In the genomic region with DNA sequence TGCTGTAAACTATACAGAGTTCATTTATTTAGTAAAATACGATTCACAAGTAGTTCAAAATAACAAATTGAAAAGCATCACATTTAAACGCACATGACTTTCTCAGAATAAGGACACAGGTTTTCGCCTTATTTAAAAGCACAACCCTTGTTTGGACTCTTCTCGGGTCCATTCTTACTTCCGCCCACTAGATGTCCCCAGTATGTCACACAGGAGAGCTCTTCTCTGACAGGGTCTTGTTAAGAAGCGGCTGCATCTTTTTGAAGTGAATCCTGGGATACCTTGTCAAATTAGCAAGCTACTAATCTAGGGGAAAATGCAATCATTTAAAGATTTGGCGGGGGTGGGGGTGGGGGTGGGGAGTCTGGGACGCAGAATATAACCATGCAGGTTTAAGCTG, we compare ENCODE assay signal across 10 mouse cellular contexts.
A peak's percentile ranks its signal among the peaks of the same experiment; 100 is the strongest.
DNase-seq lines count a peak whose midpoint lies in the region; ATAC-seq and TF ChIP-seq lines count a peak whose summit lies in the region.
"Had no signal": no experiment of that assay in that cellular context is flagged by ENCODE, and none has a peak within 500 bp of the region (broad histone marks: within the 10 kb centered on the region; RNA-seq: fewer than 3 reads in every experiment).

No protein-coding gene starts in this region.

- intact Hi-C loops in left cerebral cortex, adult 2 months (cut with DNase I): loop anchor here (10.0 kb wide), 1 partner anchor 1580 kb away; no protein-coding TSS in a partner anchor

- H3K27ac ChIP-seq in left cerebral cortex, adult 2 months: no peak overlapping the region
- H3K27ac ChIP-seq in forebrain, embryonic 13.5 days: no peak overlapping the region
- H3K27ac ChIP-seq in heart, embryonic 10.5 days: no peak overlapping the region
- H3K27ac ChIP-seq: embryonic facial prominence, embryonic 13.5 days; limb, embryonic 13.5 days had no signal

- no peak for DNase-seq in left cerebral cortex, adult 2 months (ENCODE audit: extremely low spot score in 1 of 2, low spot score in 2 of 2)
- no peak for DNase-seq in left cerebral cortex, adult 11 months (ENCODE audit: low spot score)
- peak; percentile 54 for DNase-seq in ZHBTc4 (ENCODE audit: low read depth, low spot score)
- no peak for DNase-seq in left cerebral cortex, adult 18-20 months (ENCODE audit: low spot score in 2 of 2)
- DNase-seq in heart, embryonic 10.5 days (ENCODE audit: low spot score): no peak
- DNase-seq in layer of hippocampus, adult 8-10 months (ENCODE audit: low spot score in 2 of 2): no peak

- no peak overlapping the region for H3K9ac ChIP-seq in forebrain, embryonic 13.5 days
- H3K9ac ChIP-seq: limb, embryonic 13.5 days had no signal

- peaks cover 24% of the 10 kb centered on the region; the same call in 1 of the 2 replicates for H3K27me3 ChIP-seq in forebrain, embryonic 13.5 days
- peaks cover 6% of the 10 kb centered on the region; the same call in 1 of the 2 replicates for H3K27me3 ChIP-seq in heart, embryonic 10.5 days (ENCODE audit: insufficient read depth, poor library complexity, severe bottlenecking)
- H3K27me3 ChIP-seq: limb, embryonic 13.5 days had no signal

- H3K4me2 ChIP-seq in forebrain, embryonic 13.5 days: peak overlapping the region; percentile 40
- H3K4me2 ChIP-seq: limb, embryonic 13.5 days had no signal

- WGBS in forebrain, embryonic 13.5 days: 3% methylated on average over 8 of the region's 8 CpGs
- 10% methylated on average over 8 of the region's 8 CpGs for WGBS in heart, embryonic 10.5 days

- H3K4me1 ChIP-seq in forebrain, embryonic 13.5 days: peaks cover 11% of the 10 kb centered on the region
- H3K4me1 ChIP-seq in heart, embryonic 10.5 days: no peaks in the 10 kb centered on the region

- H3K9me3 ChIP-seq in forebrain, embryonic 13.5 days (replicated peaks): no peaks in the 10 kb centered on the region
- H3K9me3 ChIP-seq in heart, embryonic 10.5 days: no peaks in the 10 kb centered on the region
- H3K9me3 ChIP-seq: embryonic facial prominence, embryonic 13.5 days; limb, embryonic 13.5 days had no signal

- no peaks in the 10 kb centered on the region for H3K36me3 ChIP-seq in forebrain, embryonic 13.5 days (ENCODE audit: poor library complexity, severe bottlenecking)
- H3K36me3 ChIP-seq in heart, embryonic 10.5 days: no peaks in the 10 kb centered on the region
- H3K36me3 ChIP-seq: embryonic facial prominence, embryonic 13.5 days; limb, embryonic 13.5 days had no signal

- no peak overlapping the region for H3K4me3 ChIP-seq in left cerebral cortex, adult 2 months
- no peak overlapping the region for H3K4me3 ChIP-seq in forebrain, embryonic 13.5 days
- no peak overlapping the region for H3K4me3 ChIP-seq in heart, embryonic 10.5 days
- H3K4me3 ChIP-seq: limb, embryonic 13.5 days had no signal

- peak; percentile 76; the same call in 1 of the 2 replicates for ATAC-seq in forebrain, embryonic 13.5 days
- ATAC-seq in megakaryocyte-erythroid progenitor cell, adult 5-6 weeks (replicated peaks; ENCODE audit: low FRiP score, low TSS enrichment, poor library complexity, severe bottlenecking): 0 out of 2 replicates have a peak, but pooled peaks have one; percentile 67

- peak; percentile 54 for TF ChIP-seq CTCF in left cerebral cortex, adult 2 months (IDR thresholded peaks at IDR 0.05)
